Mouse (Mus musculus) intestine, postnatal 0 days (tissue): ENCODE results near the gene Fam122a. TPM values are rescaled to one million over a fixed set of nuclear protein-coding genes. Genes with fewer than 3 reads are reported as not detected.

Experiments
- ATAC-seq: fragments of 200-750 bp; cut with Nextera tagmentation; 2 replicates; pipeline ENCODE4 v1.8.0; 2017; ENCODE audit warnings: mild to moderate bottlenecking, moderate TSS enrichment, moderate library complexity
- H3K27ac ChIP-seq: fragments of 300-500 bp; sonication (generic); 2 replicates; pipeline ENCODE4 v1.5.1; 2014; ENCODE audit warnings: mild to moderate bottlenecking, low read depth, low read length, moderate library complexity
- H3K27me3 ChIP-seq: fragments of 300-500 bp; sonication (generic); replicated peaks from 2 replicates; pipeline ENCODE4 v1.6.1; 2014; ENCODE audit warnings: low read length, mixed read lengths; ENCODE audit not compliant: control insufficient read depth, insufficient read depth
- H3K36me3 ChIP-seq: fragments of 300-500 bp; sonication (generic); 2 replicates; pipeline ENCODE4 v1.6.1; 2014; ENCODE audit warnings: mild to moderate bottlenecking, moderate library complexity; ENCODE audit not compliant: control insufficient read depth, insufficient read depth
- H3K4me1 ChIP-seq: fragments of 300-500 bp; sonication (generic); replicated peaks from 2 replicates; pipeline ENCODE4 v1.6.1; 2014; ENCODE audit warnings: antibody characterized with exemption, low read length, mixed read lengths; ENCODE audit not compliant: control insufficient read depth, insufficient read depth
- H3K4me2 ChIP-seq: fragments of 300-500 bp; sonication (generic); replicated peaks from 2 replicates; pipeline ENCODE4 v1.6.1; 2014; ENCODE audit warnings: low read depth, mild to moderate bottlenecking, moderate library complexity
- H3K4me3 ChIP-seq: fragments of 300-500 bp; sonication (generic); 2 replicates; pipeline ENCODE4 v1.5.1; 2014; ENCODE audit warnings: low read depth, low read length
- H3K9ac ChIP-seq: fragments of 300-500 bp; sonication (generic); 2 replicates; pipeline ENCODE4 v1.6.1; 2014; ENCODE audit warnings: mild to moderate bottlenecking, low read depth, low read length
- H3K9me3 ChIP-seq: fragments of 300-500 bp; sonication (generic); 2 replicates; pipeline ENCODE4 v1.6.1; 2016; ENCODE audit warnings: mixed run types; ENCODE audit not compliant: control insufficient read depth
- CTCF ChIP-seq: sonication (generic); IDR thresholded peaks from 2 replicates; pipeline ENCODE4 v1.5.1; 2016; ENCODE audit warnings: low read depth, mild to moderate bottlenecking, control low read depth, antibody characterized with exemption, moderate library complexity
- WGBS: fragments of 180-500 bp; shearing (Covaris S2); extraction: QIAGEN DNeasy Blood & Tissue Kit; methylation state at CpG from one replicate; pipeline ENCODE4 v1.1.7; 2014; 5-methylcytosine and 5-hydroxymethylcytosine counted together
- polyA plus RNA-seq: library from polyadenylated mRNA; unstranded; fragments of >200 nt; fragmentation: Nextera tagmentation; extraction: Ambion mirVana; gene quantifications from 2 replicates; pipeline ENCODE4 v1.2.1, GENCODE M21; 2015

The Fam122a gene
- polyA plus RNA-seq, 1 experiment from 2014 or later, result 40.5 TPM

DNA sequence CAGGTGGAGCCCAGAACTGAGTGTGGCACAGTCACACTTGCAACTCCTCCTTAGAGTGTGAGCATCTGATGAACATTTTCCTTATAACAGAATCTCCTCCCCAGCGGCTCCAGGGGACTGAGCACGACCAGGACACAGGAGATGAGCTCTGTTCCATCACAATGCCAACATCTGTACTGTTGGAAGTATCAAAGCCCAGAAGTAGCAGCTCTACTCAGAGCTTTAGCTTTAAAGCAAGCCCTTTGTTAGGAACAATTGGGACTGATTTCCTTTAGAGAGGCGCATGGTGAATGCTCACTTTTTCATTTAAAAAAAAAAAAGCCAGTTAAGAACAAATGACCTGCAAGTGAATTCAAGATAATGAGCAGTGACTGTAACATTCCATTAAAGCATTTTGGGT is 14.7 kb upstream of the Fam122a start:
- no peak for TF ChIP-seq CTCF
- no peak for ATAC-seq
- Histone ChIP-seq H3K36me3 (no peaks in the 10 kb centered on the region), H3K9ac (no peak overlapping the region), H3K4me2 (no peak overlapping the region), H3K27ac (no peak overlapping the region), H3K27me3 (no peaks in the 10 kb centered on the region), H3K9me3 (no peaks in the 10 kb centered on the region), H3K4me1 (peaks cover 5% of the 10 kb centered on the region; the same call in 1 of the 2 replicates), H3K4me3 (no peak overlapping the region)
- 76% methylated on average over 3 of the region's 3 CpGs for WGBS

DNA sequence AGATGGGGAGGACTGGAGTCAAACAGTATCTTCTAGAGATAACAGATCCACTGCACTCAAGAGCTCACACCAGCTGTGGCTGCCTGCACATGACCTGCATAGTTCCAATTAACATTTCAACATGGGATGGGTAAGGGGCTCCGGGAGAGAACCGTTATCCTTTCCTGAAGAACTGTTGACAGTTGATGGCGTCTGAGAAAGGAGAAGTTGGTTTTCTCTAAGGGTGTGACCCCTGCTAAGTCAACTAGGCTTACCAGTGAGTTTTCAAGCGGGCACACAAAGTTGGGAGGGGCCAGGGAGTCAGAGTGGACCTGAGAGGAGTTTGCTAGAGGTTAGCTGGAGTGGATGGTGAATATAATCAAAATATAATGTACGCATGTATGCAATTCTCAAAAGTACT is 13.1 kb upstream of the Fam122a start:
- H3K4me2 ChIP-seq, result no peak overlapping the region
- H3K27me3 ChIP-seq, result no peaks in the 10 kb centered on the region
- TF ChIP-seq CTCF, result no peak
- no peaks in the 10 kb centered on the region for H3K9me3 ChIP-seq
- no peak overlapping the region for H3K4me3 ChIP-seq
- 62% methylated on average over 5 of the region's 5 CpGs for WGBS
- no peaks in the 10 kb centered on the region for H3K36me3 ChIP-seq
- H3K9ac ChIP-seq, result no peak overlapping the region
- no peak overlapping the region for H3K27ac ChIP-seq
- H3K4me1 ChIP-seq, result peaks cover 5% of the 10 kb centered on the region; the same call in 1 of the 2 replicates
- ATAC-seq, result no peak

DNA sequence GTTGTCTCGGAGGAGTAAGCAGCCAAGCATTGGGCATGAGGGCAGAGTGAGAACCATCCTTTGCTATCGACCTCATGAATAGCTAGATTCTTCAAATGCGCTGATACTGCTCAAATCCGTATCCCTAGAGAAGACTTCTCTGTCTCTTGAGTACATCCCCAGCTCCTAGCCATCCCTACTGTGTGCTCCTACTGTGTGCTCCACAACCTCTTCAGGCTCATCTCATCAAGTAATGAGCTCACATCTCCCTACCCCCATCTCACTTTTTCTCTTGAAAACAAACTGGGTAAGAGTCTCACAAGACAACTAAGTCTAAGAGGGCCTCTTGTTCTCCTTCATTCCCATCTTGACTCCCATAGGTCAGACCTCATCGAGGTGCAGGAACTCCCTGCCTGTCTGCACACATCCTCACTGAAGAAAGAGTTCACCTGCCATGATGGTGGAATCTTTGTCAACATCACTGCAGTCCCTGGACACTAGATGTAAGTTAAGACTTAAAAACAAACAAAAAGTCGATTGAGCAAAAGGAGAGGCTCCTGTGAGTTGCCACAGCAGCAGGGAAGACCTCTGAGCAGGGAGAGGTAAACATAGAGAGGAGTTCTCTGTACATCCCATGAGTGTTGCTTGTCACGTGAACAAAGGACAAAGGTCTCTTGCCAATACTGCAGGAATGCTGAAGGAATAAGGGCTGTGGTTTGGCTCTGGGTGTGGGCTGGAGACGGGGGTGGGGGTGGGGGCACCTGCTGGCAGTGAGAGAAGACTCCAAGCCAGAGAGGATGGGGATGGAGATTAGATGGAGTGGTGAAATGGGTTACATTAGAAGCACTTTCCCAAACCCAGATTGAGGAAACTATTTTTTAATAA is 9.5 kb upstream of the Fam122a start:
- H3K9me3 ChIP-seq, result no peaks in the 10 kb centered on the region
- peak overlapping the region; percentile 28; the same call in 1 of the 2 replicates for H3K27ac ChIP-seq
- 63% methylated on average over 8 of the region's 8 CpGs for WGBS
- no peaks in the 10 kb centered on the region for H3K27me3 ChIP-seq
- H3K4me1 ChIP-seq, result peaks cover 5% of the 10 kb centered on the region; the same call in 1 of the 2 replicates
- no peaks in the 10 kb centered on the region for H3K36me3 ChIP-seq
- ATAC-seq, result peak; percentile 80
- TF ChIP-seq CTCF, result no peak
- no peak overlapping the region for H3K4me3 ChIP-seq
- 0 out of 2 replicates have a peak overlapping the region, but pooled peaks have one; percentile 9 for H3K4me2 ChIP-seq
- no peak overlapping the region for H3K9ac ChIP-seq

DNA sequence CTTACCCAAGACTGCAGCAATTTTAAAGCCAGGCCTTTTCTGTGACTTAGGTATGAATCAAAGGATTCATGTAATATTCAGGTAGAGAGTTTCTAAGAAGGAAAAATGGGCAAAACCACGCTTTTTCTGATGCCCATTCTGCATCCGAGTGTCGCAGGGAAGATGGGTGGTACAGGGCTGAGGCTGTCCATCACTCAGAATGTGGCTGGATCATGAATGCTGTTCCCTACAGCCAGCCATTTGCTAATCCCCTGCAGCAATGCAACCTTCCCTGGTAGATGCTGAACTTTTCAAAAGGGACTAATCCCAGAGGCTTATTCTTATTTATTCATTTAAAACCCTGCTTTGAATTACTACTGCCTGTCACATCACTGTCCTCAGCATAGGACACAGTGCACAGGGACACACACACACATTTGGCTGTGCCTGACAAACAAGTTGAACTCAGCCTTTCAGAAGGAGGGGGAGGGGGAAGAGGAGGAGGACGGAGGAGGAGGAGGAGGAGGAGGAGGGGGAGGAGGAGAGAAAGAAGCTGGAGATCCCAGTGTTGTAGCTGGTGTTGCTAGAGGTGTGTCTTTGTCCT is 7.5 kb upstream of the Fam122a start:
- no peaks in the 10 kb centered on the region for H3K27me3 ChIP-seq
- H3K9me3 ChIP-seq, result no peaks in the 10 kb centered on the region
- H3K9ac ChIP-seq, result no peak overlapping the region
- no peak for ATAC-seq
- H3K4me1 ChIP-seq, result peaks cover 5% of the 10 kb centered on the region; the same call in 1 of the 2 replicates
- no peak overlapping the region for H3K4me2 ChIP-seq
- H3K27ac ChIP-seq, result no peak overlapping the region
- H3K36me3 ChIP-seq, result no peaks in the 10 kb centered on the region
- WGBS, result 74% methylated on average over 4 of the region's 4 CpGs
- TF ChIP-seq CTCF, result no peak
- no peak overlapping the region for H3K4me3 ChIP-seq

DNA sequence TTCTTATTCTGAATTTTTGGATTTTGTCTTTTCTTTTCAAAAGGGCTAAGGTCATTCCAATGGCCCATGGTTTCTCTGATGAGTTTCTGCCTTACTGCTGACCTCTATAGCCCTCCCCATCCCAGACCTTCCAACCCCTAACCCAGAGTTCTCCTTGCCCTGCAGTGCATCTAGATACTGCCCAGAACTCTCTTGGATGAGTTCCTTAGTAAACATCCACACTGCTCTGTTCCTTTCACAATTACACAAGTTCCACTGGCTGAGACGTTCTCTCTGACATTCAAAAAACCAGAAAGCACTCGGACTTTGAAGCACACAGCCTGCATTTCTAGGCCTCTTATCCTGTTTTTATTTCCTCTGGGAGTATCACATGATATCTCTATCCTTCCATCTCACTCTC is 3.8 kb upstream of the Fam122a start:
- Histone ChIP-seq H3K9me3 (no peaks in the 10 kb centered on the region), H3K27ac (no peak overlapping the region), H3K9ac (no peak overlapping the region), H3K4me3 (no peak overlapping the region), H3K27me3 (no peaks in the 10 kb centered on the region), H3K36me3 (no peaks in the 10 kb centered on the region), H3K4me2 (no peak overlapping the region), H3K4me1 (peaks cover 5% of the 10 kb centered on the region; the same call in 1 of the 2 replicates)
- WGBS, result 50% methylated on average over 2 of the region's 2 CpGs
- ATAC-seq, result no peak
- no peak for TF ChIP-seq CTCF

DNA sequence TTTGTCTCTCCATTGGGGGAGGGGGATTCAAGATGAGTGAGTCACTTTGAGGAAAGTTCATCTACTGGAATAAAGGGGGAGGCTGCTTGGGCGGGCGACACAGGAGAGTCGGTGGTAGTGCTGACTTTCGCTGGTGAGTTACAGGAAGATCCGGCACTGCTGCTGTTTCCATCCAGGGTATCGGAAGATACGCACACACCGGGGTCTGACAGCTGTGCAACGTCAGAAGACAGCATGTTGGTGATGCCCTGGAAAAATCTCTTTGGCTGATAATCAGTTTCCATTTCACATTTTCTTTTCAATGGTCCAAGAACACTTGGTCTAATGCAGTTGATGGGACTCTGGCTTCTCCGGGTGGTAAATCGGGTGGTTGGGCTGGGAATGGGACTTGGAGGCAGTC is 695 bp downstream of the Fam122a start:
- H3K4me2 ChIP-seq, result peak overlapping the region; percentile 74
- TF ChIP-seq CTCF, result no peak
- peak overlapping the region; percentile 83 for H3K4me3 ChIP-seq
- peak overlapping the region; percentile 94 for H3K27ac ChIP-seq
- peaks cover 5% of the 10 kb centered on the region; the same call in 1 of the 2 replicates for H3K4me1 ChIP-seq
- 0% methylated on average over 11 of the region's 11 CpGs for WGBS
- no peaks in the 10 kb centered on the region for H3K27me3 ChIP-seq
- H3K36me3 ChIP-seq, result no peaks in the 10 kb centered on the region; the same call in 1 of the 2 replicates
- ATAC-seq, result no peak
- H3K9me3 ChIP-seq, result no peaks in the 10 kb centered on the region
- H3K9ac ChIP-seq, result peak overlapping the region; percentile 91
